Mouse (Mus musculus) ES-Bruce4 (cell line): ENCODE results near the gene Plekhh2. TPM values are rescaled to one million over a fixed set of nuclear protein-coding genes. Genes with fewer than 3 reads are reported as not detected.

ENCODE experiments used
- H3K27ac ChIP-seq: 2 replicates; pipeline ENCODE4 v1.5.1; 2012; ENCODE audit warnings: low read length, inconsistent platforms; ENCODE audit not compliant: insufficient read depth
- H3K27me3 ChIP-seq: 2 replicates; pipeline ENCODE4 v1.6.1; 2012; ENCODE audit warnings: mild to moderate bottlenecking, low read length, inconsistent platforms; ENCODE audit not compliant: control insufficient read depth, poor library complexity, insufficient read depth, severe bottlenecking
- H3K36me3 ChIP-seq: 2 replicates; pipeline ENCODE4 v1.6.1; 2012; ENCODE audit warnings: inconsistent platforms, mild to moderate bottlenecking, low read length, moderate library complexity; ENCODE audit not compliant: control insufficient read depth, poor library complexity, insufficient read depth, severe bottlenecking
- H3K4me1 ChIP-seq: one replicate; pipeline ENCODE4 v1.8.1; 2011; ENCODE audit warnings: low read length; ENCODE audit not compliant: control insufficient read depth, insufficient read depth
- H3K4me3 ChIP-seq: 2 replicates; pipeline ENCODE4 v1.5.1; 2011; ENCODE audit warnings: low read depth, mild to moderate bottlenecking, low read length
- H3K9ac ChIP-seq: 2 replicates; pipeline ENCODE4 v1.6.1; 2012; ENCODE audit warnings: low read depth, mild to moderate bottlenecking, inconsistent platforms; ENCODE audit not compliant: poor library complexity, severe bottlenecking
- H3K9me3 ChIP-seq: replicated peaks from 2 replicates; pipeline ENCODE4 v1.6.1; 2012; ENCODE audit warnings: mild to moderate bottlenecking, low read length, inconsistent platforms; ENCODE audit not compliant: control insufficient read depth, poor library complexity, insufficient read depth, severe bottlenecking
- CTCF ChIP-seq: IDR thresholded peaks from one replicate; pipeline ENCODE4 v1.8.1; 2011; ENCODE audit warnings: low read depth, low read length
- EP300 ChIP-seq: IDR thresholded peaks from 2 replicates; pipeline ENCODE4 v1.6.1; 2011; ENCODE audit warnings: low read depth, low read length; ENCODE audit not compliant: insufficient read depth
- POLR2A ChIP-seq: IDR thresholded peaks from one replicate; pipeline ENCODE4 v1.8.1; 2011; ENCODE audit warnings: low read length; ENCODE audit not compliant: insufficient read depth
- polyA plus RNA-seq: library from polyadenylated mRNA; stranded (reverse); fragments of >200 nt; gene quantifications from 2 replicates; pipeline ENCODE4 v1.2.4, GENCODE M21; 2011; ENCODE audit warnings: low read depth; ENCODE audit not compliant: missing spikeins, insufficient read depth, insufficient read length

Plekhh2 gene
- polyA plus RNA-seq, 1 experiment: 10.5 TPM

DNA sequence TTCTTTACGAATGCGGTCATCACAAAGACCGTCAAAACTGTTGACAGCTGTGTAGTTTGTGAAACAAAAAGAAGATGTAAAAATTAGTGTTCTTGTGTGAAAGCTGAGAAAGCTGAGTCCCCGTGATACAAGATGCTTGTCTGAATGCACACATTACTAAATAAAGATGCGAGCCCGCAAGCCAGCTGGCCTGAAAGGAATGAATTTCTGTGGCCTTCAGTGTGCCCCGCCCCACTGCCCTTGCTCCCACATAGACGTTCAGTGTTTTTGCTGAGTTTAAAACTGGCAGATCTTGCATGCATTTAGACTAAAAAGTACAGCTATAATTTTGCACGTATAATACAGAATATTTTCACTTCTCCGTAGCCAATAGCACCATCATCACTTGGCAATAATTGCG, 104.1 kb downstream of the Plekhh2 start:
- Histone ChIP-seq H3K27ac (no peak overlapping the region), H3K9ac (no peak overlapping the region), H3K4me1 (peaks cover 3% of the 10 kb centered on the region), H3K4me3 (no peak overlapping the region), H3K9me3 (no peaks in the 10 kb centered on the region), H3K27me3 (no peaks in the 10 kb centered on the region), H3K36me3 (no peaks in the 10 kb centered on the region)
- TF ChIP-seq CTCF: no peak
- no peak for TF ChIP-seq POLR2A
- no peak for TF ChIP-seq EP300

DNA sequence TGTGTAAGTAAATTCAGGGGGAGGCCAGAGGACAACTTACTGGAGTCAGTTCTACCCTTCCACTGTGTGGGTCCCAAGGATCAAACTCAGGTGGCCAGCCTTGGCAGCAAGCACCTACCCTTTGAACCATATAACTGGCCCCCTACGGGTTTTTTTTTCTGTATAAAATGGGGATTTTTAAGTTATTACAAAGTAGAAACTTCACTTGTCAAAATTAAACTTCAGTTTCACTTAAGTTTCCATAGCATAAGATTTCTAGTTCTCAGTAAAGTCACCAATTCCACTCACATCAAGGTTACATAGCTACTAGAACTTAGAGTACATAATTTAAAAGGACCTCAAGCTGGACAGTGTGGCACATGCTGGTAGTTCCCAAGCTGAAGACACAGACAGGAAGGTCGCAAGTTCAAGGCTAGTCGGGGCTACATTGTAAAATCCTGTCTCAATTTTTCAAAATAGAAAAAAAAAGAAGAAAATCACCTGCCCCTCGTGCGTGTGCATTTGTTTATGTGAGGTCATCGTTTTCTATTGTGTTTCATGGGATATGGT, 104.9 kb downstream of the Plekhh2 start:
- Histone ChIP-seq H3K27ac (no peak overlapping the region), H3K27me3 (no peaks in the 10 kb centered on the region), H3K4me1 (peaks cover 3% of the 10 kb centered on the region), H3K9ac (no peak overlapping the region), H3K4me3 (no peak overlapping the region), H3K36me3 (no peaks in the 10 kb centered on the region), H3K9me3 (no peaks in the 10 kb centered on the region)
- no peak for TF ChIP-seq CTCF
- no peak for TF ChIP-seq EP300
- TF ChIP-seq POLR2A: no peak

DNA sequence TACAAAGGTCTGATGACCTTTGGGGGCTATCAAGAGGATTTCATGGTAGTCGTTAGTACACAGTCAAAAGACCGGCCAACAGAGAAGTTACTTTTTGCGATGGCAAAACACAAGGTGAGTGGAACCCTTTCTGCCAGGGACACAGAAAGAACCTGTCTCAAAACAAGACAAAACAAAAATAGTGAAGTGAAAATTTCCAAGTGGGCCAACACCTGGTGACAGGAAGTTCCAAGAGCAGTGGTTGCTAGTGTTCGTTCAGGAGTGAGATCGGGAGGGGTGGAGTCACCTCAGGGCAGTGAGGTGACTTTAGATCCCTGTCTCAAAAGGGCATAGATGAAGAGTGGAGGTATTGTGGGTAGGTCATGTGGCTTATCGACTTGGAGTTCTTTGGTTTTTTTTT, 106.3 kb downstream of the Plekhh2 start:
- Histone ChIP-seq H3K36me3 (no peaks in the 10 kb centered on the region), H3K27me3 (no peaks in the 10 kb centered on the region), H3K9ac (no peak overlapping the region), H3K4me1 (peaks cover 3% of the 10 kb centered on the region), H3K27ac (no peak overlapping the region), H3K4me3 (no peak overlapping the region), H3K9me3 (no peaks in the 10 kb centered on the region)
- TF ChIP-seq EP300 (no peak), CTCF (no peak), POLR2A (no peak)

DNA sequence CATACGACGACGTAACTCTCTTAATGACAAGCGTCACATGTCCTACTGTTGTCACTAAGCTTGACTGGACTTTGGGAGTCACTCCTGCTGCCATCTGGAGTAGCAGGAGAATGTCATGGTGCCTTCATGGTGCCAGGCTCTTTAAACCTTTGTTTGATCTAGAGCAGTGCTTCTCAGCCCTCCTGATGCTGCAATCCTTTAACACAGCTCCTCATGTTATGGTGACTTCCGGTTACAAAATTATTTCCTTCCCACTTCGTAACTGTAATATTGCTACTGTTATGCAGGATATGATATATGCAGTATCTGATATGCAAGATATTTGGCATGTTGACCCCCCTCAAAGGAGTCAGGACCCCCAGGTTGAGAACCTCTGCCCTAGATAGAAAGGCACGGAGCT, 107.4 kb downstream of the Plekhh2 start:
- Histone ChIP-seq H3K27ac (no peak overlapping the region), H3K36me3 (no peaks in the 10 kb centered on the region), H3K9ac (no peak overlapping the region), H3K4me1 (peaks cover 3% of the 10 kb centered on the region), H3K27me3 (no peaks in the 10 kb centered on the region), H3K9me3 (no peaks in the 10 kb centered on the region), H3K4me3 (no peak overlapping the region)
- no peak for TF ChIP-seq EP300
- no peak for TF ChIP-seq CTCF
- no peak for TF ChIP-seq POLR2A

DNA sequence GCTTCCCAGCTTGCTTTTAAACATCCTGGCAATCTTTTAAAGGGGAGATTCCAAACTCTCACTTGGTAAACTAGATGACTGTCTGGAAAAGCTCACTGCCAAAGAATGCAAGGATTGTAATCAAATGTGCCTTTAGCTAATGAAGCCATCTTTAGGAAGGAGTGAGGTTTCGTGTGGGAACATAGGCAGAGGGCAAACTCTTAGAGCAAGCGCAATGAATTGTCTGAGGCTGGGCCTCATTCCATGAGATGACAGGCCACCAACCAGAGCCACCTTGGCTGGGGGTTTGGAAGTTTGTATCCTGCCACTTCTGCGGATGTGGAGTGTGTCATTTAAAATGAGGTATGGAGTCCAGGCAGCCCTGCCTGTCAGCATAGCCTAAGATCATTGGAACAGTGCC, 108.4 kb downstream of the Plekhh2 start:
- no peaks in the 10 kb centered on the region for H3K36me3 ChIP-seq
- TF ChIP-seq EP300 (no peak), CTCF (no peak), POLR2A (no peak)

DNA sequence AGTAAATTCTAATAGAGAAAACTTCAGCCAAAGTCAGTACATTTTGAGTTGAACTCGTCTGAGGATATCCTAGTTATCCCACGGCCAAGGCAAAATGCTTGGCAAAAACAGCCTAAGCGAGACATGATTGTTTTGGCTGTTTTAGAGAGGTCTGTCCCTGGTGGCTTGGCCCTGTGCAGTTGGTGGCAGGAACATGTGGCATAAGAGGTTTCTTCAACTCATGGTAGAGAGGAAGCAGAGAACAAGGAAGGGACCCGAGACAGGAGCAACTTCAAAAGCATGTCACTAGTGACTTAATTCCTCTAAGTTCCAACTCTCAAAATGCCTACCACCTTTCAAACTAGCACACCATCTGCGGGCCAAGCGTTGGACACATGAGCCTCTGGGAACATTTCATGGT, 108.9 kb downstream of the Plekhh2 start:
- no peak overlapping the region for H3K4me3 ChIP-seq
- no peak overlapping the region for H3K27ac ChIP-seq
- H3K27me3 ChIP-seq: no peaks in the 10 kb centered on the region
- no peak overlapping the region for H3K9ac ChIP-seq
- H3K9me3 ChIP-seq: no peaks in the 10 kb centered on the region
- H3K4me1 ChIP-seq: peaks cover 3% of the 10 kb centered on the region
- H3K36me3 ChIP-seq: no peaks in the 10 kb centered on the region
- no peak for TF ChIP-seq POLR2A
- no peak for TF ChIP-seq EP300
- no peak for TF ChIP-seq CTCF

More for the DNA sequence above, 108.4 kb downstream of the Plekhh2 start:
- Histone ChIP-seq H3K9ac (no peak overlapping the region), H3K27ac (no peak overlapping the region), H3K9me3 (no peaks in the 10 kb centered on the region), H3K4me3 (no peak overlapping the region), H3K4me1 (peaks cover 3% of the 10 kb centered on the region), H3K27me3 (no peaks in the 10 kb centered on the region)
